Mouse (Mus musculus) ES-Bruce4 (cell line): Measurements from ENCODE around the gene Gm29797. TPM values are rescaled to one million over a fixed set of nuclear protein-coding genes. Genes with fewer than 3 reads are reported as not detected.
A peak's percentile ranks its signal among the peaks of the same experiment; 100 is the strongest.

Experiments
- H3K27ac ChIP-seq: 2 replicates; pipeline ENCODE4 v1.5.1; 2012; ENCODE audit warnings: low read length, inconsistent platforms; ENCODE audit not compliant: insufficient read depth
- H3K27me3 ChIP-seq: 2 replicates; pipeline ENCODE4 v1.6.1; 2012; ENCODE audit warnings: mild to moderate bottlenecking, low read length, inconsistent platforms; ENCODE audit not compliant: control insufficient read depth, poor library complexity, insufficient read depth, severe bottlenecking
- H3K36me3 ChIP-seq: 2 replicates; pipeline ENCODE4 v1.6.1; 2012; ENCODE audit warnings: inconsistent platforms, mild to moderate bottlenecking, low read length, moderate library complexity; ENCODE audit not compliant: control insufficient read depth, poor library complexity, insufficient read depth, severe bottlenecking
- H3K4me1 ChIP-seq: one replicate; pipeline ENCODE4 v1.8.1; 2011; ENCODE audit warnings: low read length; ENCODE audit not compliant: control insufficient read depth, insufficient read depth
- H3K4me3 ChIP-seq: 2 replicates; pipeline ENCODE4 v1.5.1; 2011; ENCODE audit warnings: low read depth, mild to moderate bottlenecking, low read length
- H3K9ac ChIP-seq: 2 replicates; pipeline ENCODE4 v1.6.1; 2012; ENCODE audit warnings: low read depth, mild to moderate bottlenecking, inconsistent platforms; ENCODE audit not compliant: poor library complexity, severe bottlenecking
- H3K9me3 ChIP-seq: replicated peaks from 2 replicates; pipeline ENCODE4 v1.6.1; 2012; ENCODE audit warnings: mild to moderate bottlenecking, low read length, inconsistent platforms; ENCODE audit not compliant: control insufficient read depth, poor library complexity, insufficient read depth, severe bottlenecking
- CTCF ChIP-seq: IDR thresholded peaks from one replicate; pipeline ENCODE4 v1.8.1; 2011; ENCODE audit warnings: low read depth, low read length
- EP300 ChIP-seq: IDR thresholded peaks from 2 replicates; pipeline ENCODE4 v1.6.1; 2011; ENCODE audit warnings: low read depth, low read length; ENCODE audit not compliant: insufficient read depth
- POLR2A ChIP-seq: IDR thresholded peaks from one replicate; pipeline ENCODE4 v1.8.1; 2011; ENCODE audit warnings: low read length; ENCODE audit not compliant: insufficient read depth
- polyA plus RNA-seq: library from polyadenylated mRNA; stranded (reverse); fragments of >200 nt; gene quantifications from 2 replicates; pipeline ENCODE4 v1.2.4, GENCODE M21; 2011; ENCODE audit warnings: low read depth; ENCODE audit not compliant: missing spikeins, insufficient read depth, insufficient read length

The Gm29797 gene
- polyA plus RNA-seq, 1 experiment = 1.6 TPM

GRCm38 (mm10) chr2:181670285-181670912 lies 13.6 kb downstream of the Gm29797 start:
- no peak for TF ChIP-seq POLR2A
- no peak for TF ChIP-seq CTCF
- TF ChIP-seq EP300 = no peak
- H3K4me3 ChIP-seq = peak overlapping the region; percentile 58
- H3K27ac ChIP-seq = no peak overlapping the region

GRCm38 (mm10) chr2:181670913-181671311 lies 14.1 kb downstream of the Gm29797 start:
- TF ChIP-seq POLR2A (no peak), CTCF (no peak), EP300 (no peak)
- no peaks in the 10 kb centered on the region for H3K9me3 ChIP-seq
- H3K27me3 ChIP-seq = peaks cover 2% of the 10 kb centered on the region; the same call in 1 of the 2 replicates
- H3K4me1 ChIP-seq = no peaks in the 10 kb centered on the region
- H3K9ac ChIP-seq = peak overlapping the region; percentile 65
- peak overlapping the region; percentile 58 for H3K4me3 ChIP-seq
- no peaks in the 10 kb centered on the region for H3K36me3 ChIP-seq
- H3K27ac ChIP-seq = no peak overlapping the region

More at GRCm38 (mm10) chr2:181670285-181670912, 13.6 kb downstream of the Gm29797 start:
- Histone ChIP-seq H3K9me3 (no peaks in the 10 kb centered on the region), H3K36me3 (no peaks in the 10 kb centered on the region), H3K27me3 (peaks cover 2% of the 10 kb centered on the region; the same call in 1 of the 2 replicates), H3K4me1 (no peaks in the 10 kb centered on the region), H3K9ac (peak overlapping the region; percentile 65)

- Histone ChIP-seq H3K9me3 (no peaks in the 10 kb centered on the region), H3K27me3 (peaks cover 2% of the 10 kb centered on the region; the same call in 1 of the 2 replicates), H3K9ac (peak within 1 kb of the TSS; percentile 65), H3K4me1 (no peaks in the 10 kb centered on the region), H3K4me3 (peak within 1 kb of the TSS; percentile 58), H3K36me3 (no peaks in the 10 kb centered on the region), H3K27ac (no peak within 1 kb of the TSS)
- TF ChIP-seq EP300 (no peak), CTCF (no peak)
Measured at GRCm38 (mm10) chr2:181671326-181671725, 14.5 kb downstream of the Gm29797 start, which contains the start of gene Sox18. Sox18 (minus strand) TSS chr2:181671640.

DNA sequence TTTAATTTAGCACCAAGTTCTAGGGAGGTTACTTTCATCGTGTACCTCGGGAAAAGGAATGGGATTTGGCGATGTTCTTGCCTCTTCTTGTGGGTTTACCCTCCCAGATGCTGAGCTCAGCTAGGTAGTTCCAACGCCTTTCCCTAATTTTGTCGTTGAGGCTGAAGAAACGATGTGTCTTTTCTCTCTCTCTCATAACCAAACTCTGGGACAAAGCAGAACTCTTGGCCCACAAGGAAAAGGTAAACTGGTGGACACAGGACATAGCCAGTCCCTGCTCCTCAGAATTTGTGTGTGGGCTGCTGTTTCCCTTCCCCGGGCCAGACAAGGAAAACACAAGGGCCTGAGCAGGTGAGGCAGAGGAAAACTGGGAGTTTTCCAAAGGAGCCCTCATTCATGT lies 15.2 kb downstream of the Gm29797 start:
- H3K9me3 ChIP-seq = no peaks in the 10 kb centered on the region
- H3K27ac ChIP-seq = no peak overlapping the region
- H3K4me3 ChIP-seq = no peak overlapping the region
- no peak for TF ChIP-seq CTCF
- TF ChIP-seq POLR2A = no peak
- no peak for TF ChIP-seq EP300
- peaks cover 2% of the 10 kb centered on the region; the same call in 1 of the 2 replicates for H3K27me3 ChIP-seq
- H3K4me1 ChIP-seq = no peaks in the 10 kb centered on the region
- no peaks in the 10 kb centered on the region for H3K36me3 ChIP-seq
- H3K9ac ChIP-seq = peak overlapping the region; percentile 65; the same call in 1 of the 2 replicates

DNA sequence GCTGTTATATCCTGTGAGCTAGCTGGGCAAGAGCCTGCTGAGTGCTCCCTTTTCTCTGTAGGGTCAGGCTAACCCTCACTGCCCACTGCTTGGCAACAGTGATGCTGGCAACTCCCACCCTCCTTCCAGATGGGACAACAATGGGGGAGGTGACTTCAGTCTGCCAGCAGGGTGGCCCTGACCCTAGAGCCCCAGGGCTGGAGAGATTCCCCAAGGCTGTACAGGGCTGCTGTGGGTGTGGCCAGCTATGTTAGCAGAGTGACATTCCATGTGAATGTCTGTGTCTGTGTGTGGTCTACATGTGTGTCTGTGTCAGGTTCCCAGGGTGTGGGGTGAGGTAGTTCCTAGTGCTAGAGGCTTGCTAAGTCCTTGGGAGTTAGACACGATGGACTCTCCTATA lies 16.7 kb downstream of the Gm29797 start:
- no peaks in the 10 kb centered on the region for H3K4me1 ChIP-seq
- H3K27ac ChIP-seq = no peak overlapping the region
- H3K9ac ChIP-seq = no peak overlapping the region
- H3K4me3 ChIP-seq = no peak overlapping the region
- H3K36me3 ChIP-seq = no peaks in the 10 kb centered on the region
- TF ChIP-seq CTCF (no peak), POLR2A (no peak), EP300 (no peak)
- no peaks in the 10 kb centered on the region for H3K9me3 ChIP-seq
- H3K27me3 ChIP-seq = peaks cover 2% of the 10 kb centered on the region; the same call in 1 of the 2 replicates

DNA sequence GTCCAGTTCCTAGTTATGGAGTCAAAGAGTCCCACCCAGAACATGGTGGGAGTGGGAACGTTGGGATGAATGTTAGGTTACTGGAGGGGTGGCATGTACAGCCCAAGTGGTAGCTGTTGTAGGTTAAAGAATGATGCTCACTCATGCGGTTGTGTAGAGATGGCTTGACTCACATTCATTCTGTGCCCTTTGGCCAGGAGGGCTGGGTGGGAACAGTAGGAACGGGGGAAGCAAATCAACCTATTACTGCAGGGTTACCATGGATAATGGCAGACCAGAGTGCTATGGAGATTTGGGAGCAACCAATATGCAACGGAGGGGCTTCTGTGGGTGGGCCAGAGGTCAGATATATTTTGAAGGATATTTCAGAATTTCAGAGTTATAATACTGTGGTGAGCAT lies 18.1 kb downstream of the Gm29797 start:
- no peak overlapping the region for H3K4me3 ChIP-seq
- TF ChIP-seq CTCF (no peak), EP300 (no peak), POLR2A (no peak)
- H3K36me3 ChIP-seq = no peaks in the 10 kb centered on the region
- H3K27ac ChIP-seq = no peak overlapping the region
- no peaks in the 10 kb centered on the region for H3K9me3 ChIP-seq
- no peaks in the 10 kb centered on the region for H3K4me1 ChIP-seq
- peaks cover 2% of the 10 kb centered on the region; the same call in 1 of the 2 replicates for H3K27me3 ChIP-seq
- H3K9ac ChIP-seq = no peak overlapping the region
